Mouse (Mus musculus) testis, adult 2 months (tissue): Measurements from ENCODE around the gene Nog. TPM values are rescaled to one million over a fixed set of nuclear protein-coding genes. Genes with fewer than 3 reads are reported as not detected.

ENCODE experiments used
- H3K27ac ChIP-seq: fragments of 200-500 bp; 2 replicates; pipeline ENCODE4 v1.5.1; 2012; ENCODE audit warnings: low read depth, low read length; ENCODE audit not compliant: control insufficient read depth, insufficient read depth
- H3K27me3 ChIP-seq: fragments of 200-500 bp; 2 replicates; pipeline ENCODE4 v1.6.1; 2012; ENCODE audit warnings: mild to moderate bottlenecking, low read length, moderate library complexity; ENCODE audit not compliant: control insufficient read depth, insufficient read depth
- H3K36me3 ChIP-seq: fragments of 200-500 bp; 2 replicates; pipeline ENCODE4 v1.6.1; 2012; ENCODE audit warnings: mild to moderate bottlenecking, low read length; ENCODE audit not compliant: control insufficient read depth, insufficient read depth
- H3K4me1 ChIP-seq: fragments of 200-500 bp; 2 replicates; pipeline ENCODE4 v1.6.1; 2012; ENCODE audit warnings: low read length; ENCODE audit not compliant: control insufficient read depth, insufficient read depth
- H3K4me3 ChIP-seq: fragments of 200-500 bp; 2 replicates; pipeline ENCODE4 v1.5.1; 2012; ENCODE audit warnings: low read depth, mild to moderate bottlenecking, low read length, moderate library complexity, mixed read lengths; ENCODE audit not compliant: control insufficient read depth
- CTCF ChIP-seq: fragments of 200-500 bp; IDR thresholded peaks from 2 replicates; pipeline ENCODE4 v1.5.1; 2012; ENCODE audit warnings: low read depth, mild to moderate bottlenecking, inconsistent platforms, low read length, moderate library complexity; ENCODE audit not compliant: control insufficient read depth, insufficient read depth, insufficient replicate concordance
- POLR2A ChIP-seq: fragments of 200-500 bp; IDR thresholded peaks from 2 replicates; pipeline ENCODE4 v1.6.1; 2012; ENCODE audit warnings: low read depth, mild to moderate bottlenecking, inconsistent platforms, low read length, moderate library complexity; ENCODE audit not compliant: control insufficient read depth
- polyA plus RNA-seq: library from polyadenylated mRNA; depleted of rRNA; stranded (reverse); fragments of >200 nt; gene quantifications from 2 replicates; pipeline ENCODE4 v1.2.3, GENCODE M21; 2012; rRNA removed

The Nog gene
- polyA plus RNA-seq, 1 experiment = not detected

DNA sequence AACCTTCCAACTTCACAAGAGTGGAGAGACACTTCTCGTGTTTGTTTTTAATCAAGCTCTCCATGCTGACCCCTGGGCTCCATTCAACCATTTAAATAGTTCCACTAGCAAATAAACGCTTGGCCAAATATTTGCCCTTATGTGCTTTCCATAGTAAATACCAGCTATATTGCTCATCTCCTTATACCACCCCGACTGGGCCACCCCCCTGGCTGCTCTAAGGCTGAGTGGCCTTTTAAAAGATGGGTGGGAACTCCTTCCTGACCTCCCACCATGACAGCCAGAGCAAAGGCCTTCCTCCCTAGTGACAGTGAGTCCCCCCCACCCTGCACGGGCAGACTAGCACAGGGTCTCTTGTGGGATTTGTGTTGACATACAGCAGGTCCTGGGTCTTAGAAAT lies 37.1 kb downstream of the Nog start:
- H3K36me3 ChIP-seq = no peaks in the 10 kb centered on the region
- H3K27ac ChIP-seq = no peak overlapping the region
- no peaks in the 10 kb centered on the region for H3K4me1 ChIP-seq
- no peak overlapping the region for H3K4me3 ChIP-seq
- TF ChIP-seq POLR2A = no peak
- no peak for TF ChIP-seq CTCF
- no peaks in the 10 kb centered on the region for H3K27me3 ChIP-seq

DNA sequence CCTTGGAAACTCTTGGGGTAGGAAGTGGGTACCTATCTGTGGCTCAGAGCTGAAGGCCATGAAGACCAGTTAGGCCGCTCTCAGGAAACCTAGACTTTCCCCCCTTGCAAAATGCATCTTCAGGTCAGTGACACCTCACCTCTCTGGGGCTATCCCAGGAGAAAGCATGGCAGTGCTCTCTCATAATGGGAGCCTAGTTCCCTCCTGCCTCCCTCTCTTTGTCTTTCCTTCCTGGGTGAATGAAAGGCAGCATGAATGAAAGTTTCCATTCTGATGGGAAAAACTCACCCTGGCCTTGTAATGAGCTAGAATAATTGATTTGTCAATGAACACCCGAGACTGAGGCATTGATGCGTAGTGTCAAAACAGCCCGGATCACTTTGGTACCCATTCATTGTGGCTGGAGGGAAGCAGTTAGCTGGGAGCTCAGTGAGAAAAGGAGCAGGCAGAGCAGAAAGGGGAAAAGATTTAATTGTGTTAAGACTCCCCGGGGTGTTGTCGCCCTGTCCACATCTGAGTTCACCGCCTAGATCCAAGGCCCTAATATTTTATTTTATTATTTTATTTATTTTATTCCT lies 42.7 kb downstream of the Nog start:
- TF ChIP-seq POLR2A = no peak
- no peak for TF ChIP-seq CTCF
- H3K27me3 ChIP-seq = no peaks in the 10 kb centered on the region
- H3K4me3 ChIP-seq = no peak overlapping the region
- no peak overlapping the region for H3K27ac ChIP-seq
- H3K4me1 ChIP-seq = no peaks in the 10 kb centered on the region
- H3K36me3 ChIP-seq = no peaks in the 10 kb centered on the region

DNA sequence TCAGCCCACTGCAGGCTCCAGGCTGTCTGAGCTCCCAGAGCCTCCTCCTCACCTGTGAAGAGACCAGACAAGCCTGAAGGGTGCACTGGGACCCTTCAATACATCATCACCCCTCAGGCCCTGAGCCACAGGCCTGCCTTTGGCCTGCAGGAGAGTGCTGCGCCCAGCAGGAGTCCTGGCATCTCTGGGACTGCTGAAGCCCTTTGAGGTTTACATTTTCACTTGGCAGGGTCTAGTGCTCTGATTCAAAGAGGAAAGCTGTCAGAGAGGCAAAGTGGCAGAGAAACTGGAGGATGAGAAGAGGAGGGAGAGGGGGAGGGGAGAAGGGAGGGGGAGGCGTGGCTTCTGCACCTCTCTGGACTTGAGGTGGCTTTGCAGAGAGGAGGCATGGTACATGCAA lies 44.2 kb downstream of the Nog start:
- Histone ChIP-seq H3K4me3 (no peak overlapping the region), H3K27ac (no peak overlapping the region), H3K4me1 (no peaks in the 10 kb centered on the region), H3K36me3 (no peaks in the 10 kb centered on the region), H3K27me3 (no peaks in the 10 kb centered on the region)
- TF ChIP-seq CTCF = no peak

DNA sequence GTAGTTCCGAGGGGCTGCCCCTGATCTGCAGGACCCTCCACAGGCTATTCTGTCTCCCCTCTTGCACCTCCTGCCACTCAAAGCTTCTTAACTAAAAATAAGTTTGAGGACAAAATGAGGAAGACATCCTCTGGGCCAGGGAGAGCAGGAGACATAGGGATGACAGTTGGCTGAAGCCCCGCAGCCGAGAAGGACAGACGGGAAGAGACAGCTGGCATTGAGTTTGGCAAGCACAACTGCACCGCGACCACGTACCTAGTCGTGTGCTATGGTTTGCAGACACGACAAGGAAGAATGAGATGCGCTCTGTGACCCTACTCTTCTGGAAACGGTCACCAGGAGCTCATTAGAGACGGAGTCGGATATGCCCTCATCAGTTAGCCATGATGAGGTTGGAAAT lies 48.2 kb downstream of the Nog start:
- Histone ChIP-seq H3K4me1 (no peaks in the 10 kb centered on the region), H3K27me3 (no peaks in the 10 kb centered on the region), H3K36me3 (no peaks in the 10 kb centered on the region), H3K27ac (no peak overlapping the region), H3K4me3 (no peak overlapping the region)
- TF ChIP-seq POLR2A = no peak
- no peak for TF ChIP-seq CTCF

Other genes with a start within 250 kb of the Nog start
- 2.9 and 4.0 TPM in 2 replicates for gene Dgke, start 235.5 kb downstream of the Nog start, polyA plus RNA-seq
- gene Gm525, start 228.5 kb downstream of the Nog start, polyA plus RNA-seq = 10.4 and 17.4 TPM in 2 replicates